Mouse (Mus musculus) frontal cortex, postnatal 36 days (tissue): ENCODE measurements at regions not wholly inside any gene's neighbourhood (a gene's known extent, or its start where the extent isn't known, plus 50 kb on each side); places are given as distances from the start of the nearest gene placed in this dataset.
A peak's percentile ranks its signal among the peaks of the same experiment; 100 is the strongest.

ENCODE experiments used
- DNase-seq, 2 experiments: peaks; one replicate each; pipeline ENCODE4 v3.0.0; 2022; ENCODE audit warnings: low spot score in 2 of 2

DNA sequence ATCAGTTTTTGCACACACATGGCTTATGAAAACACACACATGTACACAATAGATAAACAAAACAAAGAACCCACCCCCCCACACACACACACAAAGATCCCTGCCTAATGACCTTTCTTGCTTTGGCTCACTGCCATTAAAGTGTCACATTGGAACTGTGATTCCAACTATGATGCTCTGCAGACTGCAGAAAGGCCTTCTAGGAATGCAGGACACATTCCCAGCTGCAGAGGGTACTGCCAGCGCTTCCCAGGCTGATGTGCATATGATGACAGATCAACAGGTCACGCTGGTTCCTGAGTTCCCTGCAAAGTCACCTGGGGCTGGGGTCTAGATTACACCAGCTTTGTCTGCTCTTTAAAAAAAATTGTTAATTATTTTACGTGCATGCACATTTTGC lies 68.1 kb upstream of the Ppm1j start:
- no peak for DNase-seq

DNA sequence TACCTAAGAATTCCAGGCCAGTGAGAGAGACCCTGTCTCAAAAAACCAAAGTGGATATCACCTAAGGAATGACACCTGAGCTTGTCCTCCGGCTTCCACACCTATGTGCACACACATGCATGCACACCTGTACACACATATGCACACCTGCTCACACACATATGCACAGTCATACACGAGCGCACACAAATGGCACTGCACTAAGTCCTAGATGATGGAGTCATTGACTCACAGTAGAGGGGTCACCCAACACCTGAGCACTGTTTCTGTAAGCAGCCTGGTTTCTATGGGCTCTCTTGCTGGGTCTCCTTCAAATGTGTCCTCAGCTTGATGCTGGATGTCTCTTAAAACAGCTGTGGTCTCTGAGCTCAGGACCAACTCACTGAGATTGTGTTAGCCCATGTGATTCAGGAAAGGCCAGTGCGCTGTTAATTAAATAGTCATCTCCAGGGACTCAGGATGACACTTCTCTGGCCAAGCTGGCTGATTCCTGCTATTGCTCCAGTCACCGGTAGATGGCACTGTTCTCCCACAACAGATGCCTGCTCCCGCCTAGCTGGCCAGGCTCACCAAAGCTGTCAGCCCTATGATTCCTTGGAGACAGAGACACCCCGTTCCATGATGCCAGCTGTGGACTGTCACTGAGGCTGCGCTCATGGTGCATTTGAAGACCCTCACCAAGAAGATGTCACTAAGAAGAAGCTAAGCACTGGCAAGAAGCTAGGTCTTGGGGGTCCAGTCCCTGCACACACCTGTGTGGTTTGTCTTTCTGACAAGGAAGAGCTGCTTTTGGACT lies 66.8 kb upstream of the Ppm1j start:
- DNase-seq, result peak; percentile 74 to 81

DNA sequence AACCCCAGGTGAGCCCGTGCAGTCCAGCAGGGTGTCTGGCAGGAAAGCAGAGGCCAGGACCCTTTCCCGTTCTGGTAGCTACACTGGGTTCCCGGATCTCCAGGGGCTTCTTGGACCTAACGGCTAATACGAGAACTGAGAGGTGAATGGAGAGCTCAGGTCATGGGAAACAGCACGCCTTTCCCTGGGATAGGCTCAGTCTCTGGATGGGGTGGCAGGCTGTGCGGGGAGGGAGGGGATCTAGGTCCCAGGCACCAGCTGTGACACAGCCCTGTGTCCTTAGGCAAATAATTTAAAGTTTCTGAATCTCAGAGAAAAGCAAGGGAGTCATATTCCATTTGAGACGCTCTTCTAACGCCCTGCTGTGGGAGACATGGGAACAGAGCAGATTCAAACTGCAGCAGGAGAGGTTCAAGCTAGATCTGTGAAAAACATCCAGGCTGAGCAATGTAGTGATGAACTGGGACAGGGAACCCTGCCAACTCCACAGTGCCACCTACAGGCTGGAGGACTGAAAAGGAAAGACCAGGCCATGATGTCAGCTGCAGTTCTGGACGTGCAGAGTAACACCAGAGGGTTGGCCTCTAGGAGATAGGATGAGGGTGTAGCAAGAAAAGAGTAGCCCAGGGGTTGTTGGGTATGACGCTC lies 66.1 kb upstream of the Ppm1j start:
- no peak for DNase-seq
